Mouse (Mus musculus) layer of hippocampus, adult 8-10 months (tissue): Measurements from ENCODE around the gene Olfr1354. TPM values are rescaled to one million over a fixed set of nuclear protein-coding genes. Genes with fewer than 3 reads are reported as not detected.
"Not testable (repeated sequence)": the region's sequence is repeated elsewhere in the genome, so short reads cannot be mapped to it uniquely, and the experiment has no call there.

ENCODE experiments used
- DNase-seq, 2 experiments: peaks; one replicate each; pipeline ENCODE4 v3.0.0; 2022; ENCODE audit warnings: low spot score in 2 of 2
- total RNA-seq, 4 experiments: library from RNA; stranded (reverse); gene quantifications; 2 replicates each; pipeline ENCODE4 v1.2.4; 2022

The Olfr1354 gene
- total RNA-seq, result not detected

- DNase-seq, result not testable (repeated sequence)
Observed at GRCm38 (mm10) chr10:78912871-78913270, at the start of gene Olfr1354. TSS of gene Olfr1354 (plus strand) at chr10:78913171.

- DNase-seq, result no peak
Observed at GRCm38 (mm10) chr10:78875240-78875639, 37.7 kb upstream of the Olfr1354 start, which contains the start of gene Olfr1355. TSS of gene Olfr1355 (plus strand) at chr10:78875540.

- not testable (repeated sequence) for DNase-seq
Observed at GRCm38 (mm10) chr10:78950336-78950735, 37.4 kb downstream of the Olfr1354 start, which contains the start of gene Olfr8. TSS of gene Olfr8 (plus strand) at chr10:78950636.

- not testable (repeated sequence) for DNase-seq
Observed at GRCm38 (mm10) chr10:78963009-78963408, 50.0 kb downstream of the Olfr1354 start, which contains the start of gene Olfr1353. TSS of gene Olfr1353 (plus strand) at chr10:78963309.

Other genes starting within 250 kb of the Olfr1354 start
- gene Casp14, start 194.9 kb upstream of the Olfr1354 start, total RNA-seq, result not detected
- under 1 TPM; 0.29 to 0.75 (median 0.45) TPM for gene Ccdc105, start 160.1 kb upstream of the Olfr1354 start, total RNA-seq
- gene Slc1a6, start 132.7 kb upstream of the Olfr1354 start, total RNA-seq, result 10 to 100 TPM; 11.2 to 13.6 (median 12.6) TPM
- gene Olfr1356, start 61.0 kb upstream of the Olfr1354 start, total RNA-seq, result not detected
- gene Olfr1355, start 37.6 kb upstream of the Olfr1354 start, total RNA-seq, result not detected
- gene Olfr8, start 37.5 kb downstream of the Olfr1354 start, total RNA-seq, result not detected
- gene Olfr1353, start 50.1 kb downstream of the Olfr1354 start, total RNA-seq, result not detected
- gene Olfr1352, start 67.9 kb downstream of the Olfr1354 start, total RNA-seq, result not detected
- not detected for gene Olfr1351, start 99.3 kb downstream of the Olfr1354 start, total RNA-seq
- not detected for gene Olfr57, start 115.6 kb downstream of the Olfr1354 start, total RNA-seq
- gene 2610008E11Rik, start 184.4 kb downstream of the Olfr1354 start, total RNA-seq, result 10 to 100 TPM; 20.9 to 27.7 (median 24.3) TPM
- not detected for gene Vmn2r80, start 235.6 kb downstream of the Olfr1354 start, total RNA-seq